Mouse (Mus musculus): ENCODE data around the gene Cblc. TPM values are rescaled to one million over a fixed set of nuclear protein-coding genes. Genes with fewer than 3 reads are reported as not detected.

Gene Cblc
- polyA plus RNA-seq, 1 experiment from 2014 or later, result 18.4 TPM

GRCm38 (mm10) chr7:19752652-19753051 is 44.0 kb downstream of the Cblc start:
- peaks cover 24% of the 10 kb centered on the region; the same call in 1 of the 2 replicates for H3K4me1 ChIP-seq (ENCODE audit: insufficient read depth, low read depth, low read length)
- DNase-seq (ENCODE audit: low spot score) (peak; percentile 61), ATAC-seq (no peak)
- H3K27ac ChIP-seq (ENCODE audit: low read length), result no peak overlapping the region
- H3K4me3 ChIP-seq (ENCODE audit: low read depth, low read length), result no peak overlapping the region
- no peaks in the 10 kb centered on the region for H3K27me3 ChIP-seq (replicated peaks; ENCODE audit: insufficient read depth, low read length)
- no peaks in the 10 kb centered on the region for H3K9me3 ChIP-seq (ENCODE audit: low read length)
- no peaks in the 10 kb centered on the region for H3K36me3 ChIP-seq (ENCODE audit: insufficient read depth, low read length)
- peak; percentile 71 for TF ChIP-seq CTCF (IDR thresholded peaks at IDR 0.05)
- no peak; the same call in 1 of the 2 replicates for TF ChIP-seq EP300 (IDR thresholded peaks at IDR 0.05)
- 71% methylated on average over 8 of the region's 8 CpGs for WGBS
- no peak overlapping the region for H3K4me2 ChIP-seq (replicated peaks; ENCODE audit: low read depth, low read length)
- no peak overlapping the region for H3K9ac ChIP-seq (replicated peaks; ENCODE audit: low read depth)

GRCm38 (mm10) chr7:19751070-19751383 is 45.6 kb downstream of the Cblc start:
- H3K4me2 ChIP-seq (replicated peaks; ENCODE audit: low read depth, low read length), result no peak overlapping the region
- H3K27ac ChIP-seq (ENCODE audit: low read length), result peak overlapping the region; percentile 88
- DNase-seq (ENCODE audit: low spot score), result no peak
- no peaks in the 10 kb centered on the region for H3K36me3 ChIP-seq (ENCODE audit: insufficient read depth, low read length)
- H3K27me3 ChIP-seq (replicated peaks; ENCODE audit: insufficient read depth, low read length), result no peaks in the 10 kb centered on the region
- H3K4me1 ChIP-seq (ENCODE audit: insufficient read depth, low read depth, low read length), result peaks cover 28% of the 10 kb centered on the region; the same call in 1 of the 2 replicates
- no peak for ATAC-seq
- TF ChIP-seq CTCF (IDR thresholded peaks at IDR 0.05) (no peak), EP300 (IDR thresholded peaks at IDR 0.05) (no peak)
- no peak overlapping the region for H3K4me3 ChIP-seq (ENCODE audit: low read depth, low read length)
- WGBS, result 28% methylated on average over 4 of the region's 4 CpGs
- no peak overlapping the region for H3K9ac ChIP-seq (replicated peaks; ENCODE audit: low read depth)
- H3K9me3 ChIP-seq (ENCODE audit: low read length), result no peaks in the 10 kb centered on the region

GRCm38 (mm10) chr7:19750217-19751069 is 46.2 kb downstream of the Cblc start, which contains the start of gene Nectin2:
Nectin2 (minus strand) TSS chr7:19750483.
- WGBS, result 12% methylated on average over 19 of the region's 19 CpGs
- Histone ChIP-seq H3K27ac (ENCODE audit: low read length) (peak within 1 kb of the TSS; percentile 96), H3K9me3 (ENCODE audit: low read length) (no peaks in the 10 kb centered on the region), H3K27me3 (replicated peaks; ENCODE audit: insufficient read depth, low read length) (no peaks in the 10 kb centered on the region), H3K4me1 (ENCODE audit: insufficient read depth, low read depth, low read length) (peaks cover 22% of the 10 kb centered on the region; the same call in 1 of the 2 replicates), H3K4me2 (replicated peaks; ENCODE audit: low read depth, low read length) (peak within 1 kb of the TSS; percentile 81), H3K4me3 (ENCODE audit: low read depth, low read length) (peak within 1 kb of the TSS; percentile 92), H3K36me3 (ENCODE audit: insufficient read depth, low read length) (no peaks in the 10 kb centered on the region), H3K9ac (replicated peaks; ENCODE audit: low read depth) (peak within 1 kb of the TSS; percentile 93)
- peak; percentile 62 for ATAC-seq
- TF ChIP-seq CTCF (IDR thresholded peaks at IDR 0.05), result peak; percentile 93
- TF ChIP-seq EP300 (IDR thresholded peaks at IDR 0.05), result peak; percentile 44; the same call in 1 of the 2 replicates
- peak; percentile 95 for DNase-seq (ENCODE audit: low spot score)

DNA sequence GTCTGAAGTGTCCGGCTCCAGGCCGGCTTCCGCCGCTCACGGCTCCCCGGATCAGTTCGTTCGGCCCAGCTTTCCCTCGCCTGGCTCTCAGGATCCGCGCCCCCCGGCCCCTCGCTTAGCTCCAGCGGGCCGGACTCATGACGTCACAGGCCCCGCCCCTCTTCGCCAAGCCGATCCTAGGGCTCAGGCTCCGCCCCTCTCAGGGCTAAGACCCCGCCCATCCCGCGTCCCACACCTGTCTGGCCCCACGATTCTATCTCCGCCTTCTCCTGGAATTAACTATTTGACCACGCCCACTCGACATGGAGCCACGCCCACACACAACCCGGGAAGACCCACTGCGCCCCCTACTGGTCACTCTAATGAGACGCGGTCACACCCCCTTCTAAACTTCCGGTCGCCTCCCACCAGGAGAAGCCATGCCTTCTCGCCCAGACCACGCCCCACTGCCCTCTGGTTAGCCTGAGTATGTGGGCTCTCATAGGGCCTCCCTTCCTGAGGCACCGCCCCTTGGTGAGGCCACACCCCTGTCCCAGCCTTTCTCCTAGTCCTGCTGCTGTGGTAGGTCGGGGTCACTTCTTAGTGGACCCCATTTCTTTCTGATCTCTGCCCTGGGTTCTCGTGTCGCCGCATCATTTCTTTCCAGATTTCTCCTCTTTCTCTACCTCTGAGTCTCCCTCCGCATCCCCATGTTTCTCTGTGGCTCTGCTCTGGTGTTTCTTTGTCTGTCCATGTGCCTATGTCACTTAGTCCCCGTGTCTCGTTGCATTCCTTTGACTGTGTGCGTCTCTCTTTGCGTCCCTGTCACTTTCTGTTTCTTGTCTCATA is 47.0 kb downstream of the Cblc start:
- WGBS, result under 1% methylated on average over 36 of the region's 46 CpGs
- H3K4me3 ChIP-seq (ENCODE audit: low read depth, low read length), result peak overlapping the region; percentile 92

DNA sequence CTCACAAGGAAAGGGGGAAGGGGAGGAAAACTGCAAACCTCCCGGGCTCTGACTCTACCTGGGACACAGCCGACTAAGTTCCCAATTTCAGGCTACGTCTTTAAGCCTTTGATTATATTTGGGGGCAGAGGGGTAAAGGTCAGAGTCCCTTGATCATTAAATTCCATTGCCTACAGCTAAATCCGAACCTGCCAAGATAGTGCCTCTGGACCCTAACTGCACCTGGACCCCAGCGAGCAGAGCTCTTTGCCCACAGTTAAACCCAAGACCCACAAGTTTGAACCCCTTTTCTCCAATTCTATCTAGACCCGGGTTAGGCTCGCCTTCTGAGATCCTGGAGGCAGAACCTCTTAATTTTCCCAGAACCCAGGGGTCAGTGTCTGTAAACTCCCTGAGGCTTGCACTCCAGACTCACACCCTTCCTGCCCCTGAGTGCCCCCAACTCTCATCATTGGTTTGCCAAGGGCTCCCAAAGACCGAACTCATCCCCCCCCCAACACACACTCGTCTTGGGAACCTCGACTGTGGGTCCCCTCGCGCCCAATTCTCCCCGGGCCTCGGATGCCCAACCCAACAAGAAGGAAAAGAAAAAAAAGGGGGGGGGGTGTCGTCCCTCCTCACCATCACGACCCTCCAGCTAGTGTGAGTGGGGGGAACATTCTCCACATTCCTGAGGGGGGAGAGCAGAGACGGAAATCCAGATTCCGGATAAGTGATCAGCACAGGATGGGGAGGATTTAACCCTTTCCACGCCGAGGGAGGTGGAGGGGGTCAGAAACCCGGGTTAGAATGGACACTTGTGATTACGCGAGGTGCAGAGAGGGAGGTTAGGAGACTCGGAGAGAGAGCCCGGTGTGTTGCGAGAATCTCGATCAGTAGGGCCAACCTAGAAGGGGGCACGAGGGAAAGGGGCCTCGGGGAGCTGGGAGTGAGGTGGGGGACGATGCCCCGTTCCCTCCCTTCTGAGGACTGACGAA is 48.1 kb downstream of the Cblc start:
- peaks cover 18% of the 10 kb centered on the region; the same call in 1 of the 2 replicates for H3K4me1 ChIP-seq (ENCODE audit: insufficient read depth, low read depth, low read length)
- ATAC-seq, result no peak

More for the DNA sequence above, 47.0 kb downstream of the Cblc start:
- Histone ChIP-seq H3K27ac (ENCODE audit: low read length) (peak overlapping the region; percentile 96), H3K4me1 (ENCODE audit: insufficient read depth, low read depth, low read length) (peaks cover 23% of the 10 kb centered on the region; the same call in 1 of the 2 replicates), H3K4me2 (replicated peaks; ENCODE audit: low read depth, low read length) (peak overlapping the region; percentile 81), H3K36me3 (ENCODE audit: insufficient read depth, low read length) (no peaks in the 10 kb centered on the region), H3K9me3 (ENCODE audit: low read length) (no peaks in the 10 kb centered on the region), H3K9ac (replicated peaks; ENCODE audit: low read depth) (peak overlapping the region; percentile 93), H3K27me3 (replicated peaks; ENCODE audit: insufficient read depth, low read length) (no peaks in the 10 kb centered on the region)
- ATAC-seq (peak; percentile 90), DNase-seq (ENCODE audit: low spot score) (peak; percentile 99)
- peak; percentile 42; the same call in 1 of the 2 replicates for TF ChIP-seq EP300 (IDR thresholded peaks at IDR 0.05)
- TF ChIP-seq CTCF (IDR thresholded peaks at IDR 0.05), result peak; percentile 93

More for the DNA sequence above, 48.1 kb downstream of the Cblc start:
- DNase-seq (ENCODE audit: low spot score), result peak; percentile 52
- Histone ChIP-seq H3K4me2 (replicated peaks; ENCODE audit: low read depth, low read length) (peak overlapping the region; percentile 81), H3K27me3 (replicated peaks; ENCODE audit: insufficient read depth, low read length) (no peaks in the 10 kb centered on the region), H3K36me3 (ENCODE audit: insufficient read depth, low read length) (no peaks in the 10 kb centered on the region), H3K4me3 (ENCODE audit: low read depth, low read length) (peak overlapping the region; percentile 92), H3K9me3 (ENCODE audit: low read length) (no peaks in the 10 kb centered on the region), H3K9ac (replicated peaks; ENCODE audit: low read depth) (peak overlapping the region; percentile 93), H3K27ac (ENCODE audit: low read length) (peak overlapping the region; percentile 96)
- TF ChIP-seq EP300 (IDR thresholded peaks at IDR 0.05) (no peak; the same call in 1 of the 2 replicates), CTCF (IDR thresholded peaks at IDR 0.05) (no peak)
- 1% methylated on average over 32 of the region's 32 CpGs for WGBS

Measured in lung, postnatal 0 days (tissue).